Mouse (Mus musculus) bone marrow, adult 2 months (tissue): ENCODE results near the gene Slc4a8. TPM values are rescaled to one million over a fixed set of nuclear protein-coding genes. Genes with fewer than 3 reads are reported as not detected.
"Not testable (repeated sequence)": the region's sequence is repeated elsewhere in the genome, so short reads cannot be mapped to it uniquely, and the experiment has no call there.

Source experiments
- H3K27ac ChIP-seq: fragments of 200-500 bp; 2 replicates; pipeline ENCODE4 v1.5.1; 2012; ENCODE audit warnings: low read depth, mild to moderate bottlenecking, control low read depth, inconsistent platforms, low read length; ENCODE audit not compliant: control insufficient read depth, poor library complexity, insufficient read depth
- H3K4me1 ChIP-seq: fragments of 200-500 bp; 2 replicates; pipeline ENCODE4 v1.6.1; 2011; ENCODE audit warnings: low read length; ENCODE audit not compliant: control insufficient read depth, insufficient read depth
- H3K4me3 ChIP-seq: fragments of 200-500 bp; replicated peaks from 2 replicates; pipeline ENCODE3; 2011; ENCODE audit warnings: mild to moderate bottlenecking, low read depth, low read length, control low read depth; ENCODE audit not compliant: control insufficient read depth
- CTCF ChIP-seq: fragments of 200-500 bp; IDR thresholded peaks from 2 replicates; pipeline ENCODE4 v1.5.1; 2011; ENCODE audit warnings: low read length, control low read depth; ENCODE audit not compliant: control insufficient read depth, insufficient read depth
- POLR2A ChIP-seq: fragments of 200-500 bp; IDR thresholded peaks from 2 replicates; pipeline ENCODE4 v1.6.1; 2011; ENCODE audit warnings: low read depth, mild to moderate bottlenecking, control low read depth, low read length, borderline replicate concordance; ENCODE audit not compliant: control insufficient read depth
- WGBS: fragments of 180-500 bp; shearing (Covaris S2); methylation state at CpG from one replicate; pipeline ENCODE4 v1.1.7; 2018; 5-methylcytosine and 5-hydroxymethylcytosine counted together
- polyA plus RNA-seq: library from polyadenylated mRNA; stranded (reverse); fragments of >200 nt; gene quantifications from 2 replicates; pipeline ENCODE4 v1.2.4, GENCODE M21; 2011; ENCODE audit warnings: low replicate concordance; ENCODE audit not compliant: missing spikeins, insufficient read depth, insufficient read length

Slc4a8 gene
- polyA plus RNA-seq, 1 experiment = 5.2 TPM

DNA sequence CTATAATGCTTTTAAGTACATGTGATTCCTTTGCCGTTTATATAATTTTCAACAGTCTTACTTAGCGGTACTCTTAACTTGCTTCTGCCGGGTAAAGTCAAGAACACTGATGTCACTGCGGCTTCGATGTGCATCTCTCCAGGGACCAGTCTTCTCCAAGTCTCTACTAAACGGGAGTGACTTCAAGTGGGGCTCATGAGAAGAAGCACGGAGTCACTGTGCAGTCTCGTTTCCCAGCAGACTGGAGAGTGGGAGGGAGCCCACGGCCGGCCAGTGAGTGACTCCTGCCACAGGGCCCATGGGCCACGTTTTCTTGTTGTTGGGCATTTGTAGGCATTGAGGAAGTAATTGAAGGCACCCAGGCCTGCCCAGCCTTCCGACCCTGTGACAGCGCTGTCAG is 6.3 kb downstream of the Slc4a8 start:
- no peak overlapping the region for H3K4me3 ChIP-seq
- TF ChIP-seq CTCF (no peak), POLR2A (no peak)
- no peak overlapping the region for H3K27ac ChIP-seq
- no peaks in the 10 kb centered on the region for H3K4me1 ChIP-seq
- WGBS = 80% methylated on average over 13 of the region's 13 CpGs

DNA sequence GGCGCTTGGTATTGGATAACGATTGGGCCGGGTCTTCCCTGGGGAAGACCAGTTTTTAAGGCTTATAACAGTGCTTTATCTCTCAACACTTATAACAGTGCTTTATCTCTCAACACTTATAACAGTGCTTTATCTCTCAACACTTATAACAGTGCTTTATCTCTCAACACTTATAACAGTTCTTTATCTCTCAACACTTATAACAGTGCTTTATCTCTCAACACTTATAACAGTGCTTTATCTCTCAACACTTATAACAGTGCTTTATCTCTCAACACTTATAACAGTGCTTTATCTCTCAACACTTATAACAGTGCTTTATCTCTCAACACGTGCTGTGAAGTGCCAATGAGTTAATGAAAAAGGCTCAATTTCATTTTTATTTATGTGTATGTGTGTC is 7.5 kb downstream of the Slc4a8 start:
- H3K4me1 ChIP-seq, H3K4me3 ChIP-seq, H3K27ac ChIP-seq: not testable (repeated sequence)
- whole genome bisulfite sequencing = 89% methylated on average over 4 of the region's 4 CpGs

GRCm38 (mm10) chr15:100770338-100770737 is 8.8 kb downstream of the Slc4a8 start:
- no peak overlapping the region for H3K4me3 ChIP-seq
- no peak overlapping the region for H3K27ac ChIP-seq
- TF ChIP-seq POLR2A (no peak), CTCF (no peak)
- 89% methylated on average over 5 of the region's 5 CpGs for WGBS
- H3K4me1 ChIP-seq = no peaks in the 10 kb centered on the region

DNA sequence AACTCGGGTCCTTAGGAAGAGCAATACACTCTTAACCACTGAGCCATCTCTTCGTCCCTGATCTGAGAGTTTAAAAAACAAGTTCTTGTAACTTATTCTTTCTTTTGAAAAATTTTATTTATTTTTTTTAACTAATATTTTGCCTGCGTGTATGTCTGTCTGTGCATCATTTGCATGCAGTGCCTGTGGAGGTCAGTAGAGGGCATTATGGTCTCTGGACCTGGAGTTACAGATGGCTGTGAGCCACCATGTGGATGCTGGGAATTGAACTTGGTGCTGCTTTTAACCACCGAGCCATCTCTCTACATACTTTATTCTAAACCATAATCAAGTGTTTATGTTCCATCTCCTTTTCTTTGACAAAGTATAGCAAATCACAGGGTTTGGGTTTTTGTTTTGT is 11.1 kb downstream of the Slc4a8 start:
- H3K4me3 ChIP-seq = no peak overlapping the region

DNA sequence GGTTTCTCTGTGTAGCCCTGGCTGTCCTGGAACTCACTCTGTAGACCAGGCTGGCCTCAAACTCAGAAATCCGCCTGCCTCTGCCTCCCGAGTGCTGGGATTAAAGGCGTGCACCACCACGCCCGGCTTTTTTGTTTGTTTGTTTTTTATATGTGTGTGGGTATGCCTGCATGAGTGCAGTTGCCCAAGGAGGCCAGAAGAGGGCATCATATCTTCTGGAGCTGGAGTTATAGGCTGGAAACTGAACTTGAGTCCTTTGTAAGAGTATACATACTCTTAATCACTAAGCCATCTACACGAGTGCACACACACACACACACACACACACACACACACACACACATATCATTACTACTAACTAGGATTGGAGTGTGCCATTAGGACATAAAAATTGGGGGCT is 12.3 kb downstream of the Slc4a8 start:
- H3K4me1 ChIP-seq, H3K4me3 ChIP-seq, H3K27ac ChIP-seq: not testable (repeated sequence)
- WGBS = 83% methylated on average over 6 of the region's 6 CpGs

More for the DNA sequence above, 11.1 kb downstream of the Slc4a8 start:
- TF ChIP-seq CTCF (no peak), POLR2A (no peak)
- Histone ChIP-seq H3K4me1 (no peaks in the 10 kb centered on the region), H3K27ac (no peak overlapping the region)
- WGBS = 76% methylated on average over 4 of the region's 4 CpGs

DNA sequence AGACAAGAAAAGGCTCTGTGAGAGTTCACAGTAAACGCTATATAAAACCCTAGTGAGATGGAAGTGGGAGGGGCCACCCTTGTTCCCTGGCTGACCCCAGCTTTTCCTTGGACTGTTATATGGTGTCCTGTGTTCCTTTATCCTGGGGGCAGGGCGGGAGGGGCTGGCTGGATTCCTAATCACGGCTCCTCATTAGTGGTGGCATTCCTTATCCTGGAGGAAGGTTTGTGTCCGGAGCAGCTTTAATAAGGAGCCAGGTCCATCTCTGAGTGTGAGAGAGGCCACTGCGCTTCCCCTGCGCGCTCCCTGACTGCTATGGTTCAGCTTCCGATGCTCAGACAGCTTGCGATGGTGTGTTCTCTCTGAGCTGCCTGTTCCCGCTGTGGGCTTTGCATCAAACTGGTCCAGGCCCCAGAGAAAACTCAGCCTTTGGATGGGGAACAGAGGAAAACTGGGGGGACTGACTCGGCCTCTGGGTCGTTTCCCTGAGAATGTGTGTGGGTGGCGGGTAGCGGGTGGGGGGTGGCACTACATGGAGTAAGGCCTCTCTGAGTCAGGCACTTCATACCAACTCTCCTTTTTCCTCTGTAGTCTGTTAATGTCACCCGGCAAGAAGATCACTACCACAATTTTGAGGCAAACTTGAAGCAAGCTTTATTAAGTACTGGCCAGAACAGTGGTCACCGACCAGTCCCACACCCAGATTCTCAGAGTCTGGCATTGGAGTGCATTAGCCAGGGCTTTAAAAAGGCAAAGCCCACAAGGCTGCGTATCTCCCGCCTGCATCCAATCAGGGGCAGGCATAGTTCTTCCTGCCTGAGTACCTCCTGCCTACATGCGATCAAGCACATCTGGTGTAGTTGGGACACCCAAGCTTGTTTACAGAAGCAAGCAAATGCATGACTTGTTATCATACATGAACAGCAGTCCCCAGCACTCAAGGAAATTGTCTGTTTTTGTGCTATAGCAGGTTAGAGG is 13.9 kb downstream of the Slc4a8 start:
- H3K4me3 ChIP-seq = no peak overlapping the region
- H3K4me1 ChIP-seq = no peaks in the 10 kb centered on the region
- TF ChIP-seq POLR2A (no peak), CTCF (no peak)
- 70% methylated on average over 19 of the region's 19 CpGs for WGBS
- H3K27ac ChIP-seq = no peak overlapping the region

GRCm38 (mm10) chr15:100776424-100776823 is 14.9 kb downstream of the Slc4a8 start:
- TF ChIP-seq CTCF (no peak), POLR2A (no peak)
- no peaks in the 10 kb centered on the region for H3K4me1 ChIP-seq
- 92% methylated on average over 3 of the region's 3 CpGs for WGBS
- no peak overlapping the region for H3K27ac ChIP-seq
- no peak overlapping the region for H3K4me3 ChIP-seq

- H3K4me3 ChIP-seq = no peak overlapping the region
- no peaks in the 10 kb centered on the region for H3K4me1 ChIP-seq
- TF ChIP-seq CTCF = no peak
- TF ChIP-seq POLR2A = no peak
- no peak overlapping the region; the same call in 1 of the 2 replicates for H3K27ac ChIP-seq
- 75% methylated on average over 32 of the region's 32 CpGs for WGBS
Measured at GRCm38 (mm10) chr15:100777020-100778016, 15.8 kb downstream of the Slc4a8 start.
